Mouse (Mus musculus) liver, embryonic 14.5 days (tissue): ENCODE data around the gene Ddx52. TPM values are rescaled to one million over a fixed set of nuclear protein-coding genes. Genes with fewer than 3 reads are reported as not detected.

ENCODE experiments used
- ATAC-seq: fragments of 200-750 bp; cut with Nextera tagmentation; 2 replicates; pipeline ENCODE4 v1.8.0; 2017; ENCODE audit warnings: moderate number of reproducible peaks, mild to moderate bottlenecking, moderate library complexity; ENCODE audit not compliant: insufficient read depth
- DNase-seq, 3 experiments: peaks; one replicate each; pipeline ENCODE4 v3.0.0-alpha.2; 2012 to 2013; ENCODE audit warnings: low read depth in 3 of 3, low spot score in 3 of 3
- H3K27ac ChIP-seq: fragments of 300-500 bp; sonication (generic); 2 replicates; pipeline ENCODE4 v1.5.1; 2014; ENCODE audit warnings: moderate library complexity, mild to moderate bottlenecking, control low read depth, inconsistent platforms
- H3K27me3 ChIP-seq: fragments of 300-500 bp; sonication (generic); 2 replicates; pipeline ENCODE4 v1.6.1; 2014; ENCODE audit warnings: mild to moderate bottlenecking, low read length, moderate library complexity; ENCODE audit not compliant: control insufficient read depth, insufficient read depth
- H3K36me3 ChIP-seq: fragments of 300-500 bp; sonication (generic); replicated peaks from 2 replicates; pipeline ENCODE4 v1.6.1; 2014; ENCODE audit warnings: low read depth; ENCODE audit not compliant: control insufficient read depth, insufficient read depth
- H3K4me1 ChIP-seq, 2 experiments: fragments of 200-500 bp in 1 of 2; fragments of 300-500 bp in 1 of 2; sonication (generic) in 1 of 2; replicated peaks; 2 replicates each; pipeline ENCODE4 v1.6.1; 2012 to 2014; ENCODE audit warnings: antibody characterized with exemption in 1 of 2, inconsistent platforms in 1 of 2, low read length in 1 of 2; ENCODE audit not compliant: control insufficient read depth in 2 of 2, insufficient read depth in 2 of 2
- H3K4me2 ChIP-seq: fragments of 300-500 bp; sonication (generic); 2 replicates; pipeline ENCODE4 v1.6.1; 2014; ENCODE audit warnings: low read depth, mild to moderate bottlenecking, control low read depth, moderate library complexity
- H3K4me3 ChIP-seq, 2 experiments: fragments of 200-500 bp in 1 of 2; fragments of 300-500 bp in 1 of 2; sonication (generic) in 1 of 2; 2 replicates each; pipeline ENCODE4 v1.5.1; 2012 to 2014; ENCODE audit warnings: low read depth in 2 of 2, low read length in 2 of 2, mild to moderate bottlenecking in 2 of 2, control low read depth in 1 of 2, inconsistent platforms in 1 of 2, moderate library complexity in 1 of 2; ENCODE audit not compliant: insufficient read depth in 1 of 2
- H3K9ac ChIP-seq: fragments of 300-500 bp; sonication (generic); replicated peaks from 2 replicates; pipeline ENCODE4 v1.6.1; 2014; ENCODE audit warnings: mild to moderate bottlenecking, control low read depth, moderate library complexity
- H3K9me3 ChIP-seq: fragments of 300-500 bp; sonication (generic); 2 replicates; pipeline ENCODE4 v1.6.1; 2016; ENCODE audit warnings: low read length, mixed read lengths; ENCODE audit not compliant: control insufficient read depth
- CTCF ChIP-seq: IDR thresholded peaks from 2 replicates; pipeline ENCODE4 v1.5.1; 2016; ENCODE audit warnings: antibody characterized with exemption, low read depth, control low read depth
- EP300 ChIP-seq: IDR thresholded peaks from 2 replicates; pipeline ENCODE4 v1.6.1; 2016; ENCODE audit warnings: antibody characterized with exemption, low read depth
- WGBS: fragments of 180-500 bp; shearing (Covaris S2); extraction: QIAGEN DNeasy Blood & Tissue Kit; methylation state at CpG from one replicate; pipeline ENCODE4 v1.1.7; 2014; ENCODE audit not compliant: insufficient replicate concordance; 5-methylcytosine and 5-hydroxymethylcytosine counted together
- polyA plus RNA-seq, 2 experiments: library from polyadenylated mRNA; depleted of rRNA in 1 of 2; stranded (reverse) in 1 of 2; unstranded in 1 of 2; fragments of >200 nt; fragmentation: Nextera tagmentation in 1 of 2; extraction: Ambion mirVana in 1 of 2; gene quantifications; 2 replicates each; pipeline versions ENCODE4 v1.2.1 to v1.2.3; 2012 to 2014

Gene Ddx52
- polyA plus RNA-seq, 2 experiments, result 8.6 to 16.6 TPM

- ATAC-seq, result no peak
- TF ChIP-seq EP300 (no peak), CTCF (no peak)
- WGBS, result 77% methylated on average over 2 of the region's 2 CpGs
- DNase-seq, result no peak
- Histone ChIP-seq H3K4me3 (no peak overlapping the region), H3K9ac (no peak overlapping the region), H3K36me3 (peaks cover 30% of the 10 kb centered on the region), H3K4me1 (no peaks in the 10 kb centered on the region; a peak in 1 of 4 replicates), H3K27ac (no peak overlapping the region), H3K9me3 (no peaks in the 10 kb centered on the region), H3K27me3 (no peaks in the 10 kb centered on the region), H3K4me2 (no peak overlapping the region)
Observed at GRCm38 (mm10) chr11:83993428-83993827, 51.6 kb downstream of the Ddx52 start.

- Histone ChIP-seq H3K36me3 (peaks cover 29% of the 10 kb centered on the region), H3K9me3 (no peaks in the 10 kb centered on the region), H3K27ac (no peak overlapping the region), H3K27me3 (no peaks in the 10 kb centered on the region), H3K4me3 (no peak overlapping the region), H3K9ac (no peak overlapping the region), H3K4me1 (no peaks in the 10 kb centered on the region; a peak in 1 of 4 replicates), H3K4me2 (no peak overlapping the region)
- DNase-seq (no peak), ATAC-seq (no peak)
- TF ChIP-seq EP300 (no peak), CTCF (no peak)
- 75% methylated on average over 3 of the region's 3 CpGs for WGBS
Observed at GRCm38 (mm10) chr11:83994481-83994880, 52.6 kb downstream of the Ddx52 start.

DNA sequence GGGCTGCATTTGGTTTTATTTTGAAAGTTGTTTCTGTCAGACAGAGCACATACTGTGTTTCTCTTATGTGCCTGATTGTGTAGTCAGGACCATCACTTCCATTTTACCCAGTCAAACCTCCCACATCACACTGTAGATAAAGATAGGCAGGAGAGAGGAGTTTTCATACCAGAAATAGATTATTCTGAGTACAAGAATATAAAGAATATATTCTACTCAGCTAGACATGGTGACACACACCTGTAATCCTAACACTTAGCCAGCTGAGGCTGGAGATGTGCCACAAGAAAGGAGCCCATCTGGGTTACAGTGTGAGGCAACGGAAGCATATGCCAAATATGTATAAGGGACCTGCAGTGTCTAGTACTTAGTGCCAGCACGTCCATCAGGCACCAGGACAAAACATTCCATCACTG is 53.7 kb downstream of the Ddx52 start:
- Histone ChIP-seq H3K27ac (no peak overlapping the region), H3K4me2 (no peak overlapping the region), H3K27me3 (no peaks in the 10 kb centered on the region), H3K4me3 (no peak overlapping the region), H3K9ac (no peak overlapping the region), H3K9me3 (no peaks in the 10 kb centered on the region), H3K36me3 (peaks cover 24% of the 10 kb centered on the region), H3K4me1 (no peaks in the 10 kb centered on the region; a peak in 1 of 4 replicates)
- WGBS, result 86% methylated on average over 2 of the region's 2 CpGs
- no peak for TF ChIP-seq CTCF
- no peak for TF ChIP-seq EP300
- ATAC-seq, result no peak
- DNase-seq, result no peak

DNA sequence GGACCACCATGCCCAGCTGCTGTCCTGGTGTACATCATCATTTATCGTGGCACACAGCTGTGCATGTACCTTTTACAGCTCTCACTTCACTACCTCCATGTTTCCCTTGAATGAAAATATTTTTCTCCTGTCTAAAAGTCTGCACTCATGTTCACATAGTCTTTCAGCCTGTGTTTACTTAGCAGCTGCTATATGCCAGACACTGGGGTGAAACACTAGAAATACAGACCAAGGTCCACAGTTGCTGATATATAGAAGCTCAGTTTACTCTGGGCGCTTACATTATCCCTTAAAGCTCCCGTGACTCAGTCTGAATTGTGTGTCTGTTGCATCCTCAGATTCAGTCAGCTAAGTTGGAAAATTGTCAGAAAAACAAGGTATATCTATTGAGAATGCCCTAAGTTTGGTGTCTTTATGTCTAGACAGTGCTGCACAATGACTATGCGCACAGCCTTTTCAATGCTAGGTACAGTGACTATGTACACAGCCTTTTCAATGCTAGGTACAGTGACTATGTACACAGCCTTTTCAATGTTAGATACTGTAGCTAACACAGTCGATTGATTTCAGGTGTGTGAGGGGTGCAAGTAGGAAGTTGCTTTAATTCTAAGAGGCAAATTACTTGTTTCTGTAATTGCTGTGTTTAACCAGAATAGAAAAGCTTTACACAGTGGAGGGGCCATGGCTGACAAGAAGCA is 55.5 kb downstream of the Ddx52 start:
- Histone ChIP-seq H3K27ac (no peak overlapping the region), H3K4me1 (no peaks in the 10 kb centered on the region; a peak in 1 of 4 replicates), H3K9me3 (no peaks in the 10 kb centered on the region), H3K27me3 (no peaks in the 10 kb centered on the region), H3K9ac (no peak overlapping the region), H3K4me2 (no peak overlapping the region), H3K36me3 (peaks cover 19% of the 10 kb centered on the region), H3K4me3 (no peak overlapping the region)
- WGBS, result 77% methylated on average over 5 of the region's 5 CpGs
- no peak for ATAC-seq
- TF ChIP-seq EP300 (no peak), CTCF (no peak)
- DNase-seq, result peak in 1 of 3 experiments; percentile 5

DNA sequence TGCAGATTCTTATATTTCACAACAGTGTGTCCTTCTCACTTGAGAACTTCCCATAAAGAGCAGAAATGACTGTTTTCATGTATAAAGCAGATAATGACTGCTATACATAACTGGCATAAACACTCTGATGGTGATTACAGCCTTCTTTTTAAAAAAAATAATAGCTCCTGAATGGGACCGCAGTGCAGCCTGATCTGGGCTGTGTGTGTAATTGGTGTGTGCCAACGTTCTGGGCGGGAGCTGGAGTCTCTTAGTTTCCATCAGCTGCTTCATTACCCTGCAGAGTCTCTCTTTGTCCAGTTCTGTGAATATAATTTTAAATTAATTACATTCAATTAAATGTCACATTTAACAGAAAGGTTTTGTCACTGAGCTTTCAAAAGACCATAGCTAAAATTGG is 57.1 kb downstream of the Ddx52 start:
- Histone ChIP-seq H3K27ac (no peak overlapping the region), H3K9me3 (no peaks in the 10 kb centered on the region), H3K4me3 (no peak overlapping the region), H3K4me1 (no peaks in the 10 kb centered on the region; a peak in 1 of 4 replicates), H3K9ac (no peak overlapping the region; the same call in 1 of the 2 replicates), H3K4me2 (no peak overlapping the region), H3K27me3 (no peaks in the 10 kb centered on the region), H3K36me3 (peaks cover 30% of the 10 kb centered on the region)
- no peak for TF ChIP-seq EP300
- no peak for TF ChIP-seq CTCF
- ATAC-seq (no peak), DNase-seq (no peak)
- 96% methylated on average over 3 of the region's 3 CpGs for WGBS
